Mouse (Mus musculus) G1E (cell line): ENCODE results near the gene Tagln3.

ENCODE experiments used
- CTCF ChIP-seq: IDR thresholded peaks from 2 replicates; pipeline ENCODE4 v1.5.1; 2012; ENCODE audit warnings: low read depth, low read length, inconsistent platforms, mixed read lengths
- GATA1 ChIP-seq: IDR thresholded peaks from 2 replicates; pipeline ENCODE4 v1.6.1; 2012; ENCODE audit warnings: borderline replicate concordance, low read length, inconsistent platforms, mixed read lengths
- GATA2 ChIP-seq: IDR thresholded peaks from 2 replicates; pipeline ENCODE4 v1.6.1; 2012; ENCODE audit warnings: low read depth, low read length, inconsistent platforms, borderline replicate concordance
- POLR2AphosphoS5 ChIP-seq: IDR thresholded peaks from 2 replicates; pipeline ENCODE4 v1.6.1; 2012; ENCODE audit warnings: low read depth, low read length, inconsistent platforms; ENCODE audit not compliant: insufficient replicate concordance
- TAL1 ChIP-seq: conservative IDR thresholded peaks from 2 replicates; pipeline ENCODE4 v1.6.1; 2012; ENCODE audit warnings: low read depth, low read length, inconsistent platforms, mixed read lengths

- TF ChIP-seq CTCF (no peak), GATA2 (no peak), POLR2AphosphoS5 (no peak), TAL1 (no peak), GATA1 (no peak)
Measured at GRCm38 (mm10) chr16:45724061-45724741, at the start of gene Tagln3.
